15 mouse cellular contexts compared by ENCODE assay signal in genomic region chr16:27384893-27385603, GRCm38 (mm10). TPM values are rescaled to one million over a fixed set of nuclear protein-coding genes. Genes with fewer than 3 reads are reported as not detected.
DNase-seq lines count a peak whose midpoint lies in the region; ATAC-seq and TF ChIP-seq lines count a peak whose summit lies in the region.
"Had no signal": no experiment of that assay in that cellular context is flagged by ENCODE, and none has a peak within 500 bp of the region (broad histone marks: within the 10 kb centered on the region; RNA-seq: fewer than 3 reads in every experiment).

No protein-coding gene starts in this region.

- no peak overlapping the region for H3K4me2 ChIP-seq in heart, postnatal 0 days (ENCODE audit: low read depth, low read length)
- H3K4me2 ChIP-seq in CH12.LX (ENCODE audit: insufficient read depth, low read depth, poor library complexity, severe bottlenecking): peak overlapping the region; percentile 4; the same call in 1 of the 2 replicates
- H3K4me2 ChIP-seq: liver, embryonic 13.5 days had no signal

- H3K79me2 ChIP-seq in CH12.LX (replicated peaks; ENCODE audit: control insufficient read depth, extremely low read depth, insufficient read depth, poor library complexity, severe bottlenecking): peaks cover 12% of the 10 kb centered on the region

- no peak for TF ChIP-seq EP300 in heart, postnatal 0 days (IDR thresholded peaks at IDR 0.05; ENCODE audit: low read depth)
- TF ChIP-seq EP300 in CH12.LX (IDR thresholded peaks at IDR 0.05; ENCODE audit: low read length): peak; percentile 72

- H3K36me3 ChIP-seq in heart, postnatal 0 days (replicated peaks; ENCODE audit: control insufficient read depth, insufficient read depth, low read length): no peaks in the 10 kb centered on the region
- H3K36me3 ChIP-seq in CH12.LX (replicated peaks in 1 of 2; ENCODE audit: control insufficient read depth in 1 of 2, insufficient read depth in 1 of 2, low read length in 1 of 2): no peaks in the 10 kb centered on the region
- H3K36me3 ChIP-seq: liver, embryonic 13.5 days had no signal

- DNase-seq in heart, postnatal 0 days (ENCODE audit: low spot score): peak; percentile 6
- DNase-seq in heart, postnatal 4 days: no peak
- DNase-seq in 3T3-L1 (ENCODE audit: low read depth, low spot score) (peak; percentile 42), CH12.LX (ENCODE audit: extremely low read depth) (peak; percentile 49)
- peak; percentile 25 to 37 for DNase-seq in layer of hippocampus, postnatal 10 days (ENCODE audit: low spot score in 2 of 2)
- DNase-seq in yolk sac, embryonic 10.5 days (ENCODE audit: low spot score): no peak
- DNase-seq in lung, adult 2 months: no peak
- DNase-seq: embryo, embryonic 11 days; kidney, adult 11 months; liver, embryonic 13.5 days; lung, postnatal 4 days; thymus, postnatal 4 days had no signal

- no peak for TF ChIP-seq RAD21 in CH12.LX (IDR thresholded peaks at IDR 0.05; ENCODE audit: low read depth, low read length)

- peaks cover 5% of the 10 kb centered on the region; the same call in 1 of the 2 replicates for H3K4me1 ChIP-seq in heart, postnatal 0 days (ENCODE audit: control insufficient read depth, insufficient read depth)
- peaks cover 18 to 51% of the 10 kb centered on the region in 2 experiments for H3K4me1 ChIP-seq in CH12.LX (ENCODE audit: control insufficient read depth in 1 of 2, insufficient read depth in 2 of 2)
- H3K4me1 ChIP-seq in lung, adult 2 months (ENCODE audit: control insufficient read depth, insufficient read depth, low read length): no peaks in the 10 kb centered on the region; the same call in 1 of the 2 replicates

- no peak for ATAC-seq in heart, postnatal 0 days (ENCODE audit: insufficient read depth, low read depth)

- in situ Hi-C loops in CH12.LX (cut with MboI; ENCODE audit: low pct_ligation_motif_present, low pct_unique_long_range_greater_than_20kb, low sequenced_read_pairs): loop anchor here (5.0 kb wide), 1 partner anchor 38 kb away; no protein-coding TSS in a partner anchor

- no peak overlapping the region for H3K9ac ChIP-seq in heart, postnatal 0 days (replicated peaks; ENCODE audit: low read depth, low read length)
- H3K9ac ChIP-seq in CH12.LX (ENCODE audit: insufficient read depth, low read depth): peak overlapping the region; percentile 1; the same call in 1 of the 2 replicates
- H3K9ac ChIP-seq: liver, embryonic 13.5 days had no signal

- WGBS in heart, postnatal 0 days: 50% methylated on average over 4 of the region's 4 CpGs
- WGBS in lung, adult 2 months: 53% methylated on average over 4 of the region's 4 CpGs

- no peak overlapping the region for H3K27ac ChIP-seq in heart, postnatal 0 days (ENCODE audit: low read depth)
- no peak overlapping the region for H3K27ac ChIP-seq in CH12.LX (ENCODE audit: insufficient read depth, low read depth)
- H3K27ac ChIP-seq: liver, embryonic 13.5 days had no signal

- dilution Hi-C loops in CH12.LX (cut with MboI; ENCODE audit: extremely low pct_ligation_motif_present, extremely low pct_unique_long_range_greater_than_20kb, low sequenced_read_pairs): no loop called here

- TF ChIP-seq CTCF in heart, postnatal 0 days (IDR thresholded peaks at IDR 0.05; ENCODE audit: low read depth): no peak
- no peak for TF ChIP-seq CTCF in CH12.LX (conservative IDR thresholded peaks at IDR 0.05 in 1 of 2, IDR thresholded peaks at IDR 0.05 in 1 of 2; ENCODE audit: low read depth in 2 of 2, low read length in 2 of 2)
- no peak for TF ChIP-seq CTCF in lung, adult 2 months (IDR thresholded peaks at IDR 0.05; ENCODE audit: insufficient read depth, low read length)

- no peaks in the 10 kb centered on the region for H3K9me3 ChIP-seq in heart, postnatal 0 days (replicated peaks; ENCODE audit: control insufficient read depth, low read length)
- no peaks in the 10 kb centered on the region for H3K9me3 ChIP-seq in CH12.LX (replicated peaks; ENCODE audit: low read length)
- H3K9me3 ChIP-seq: liver, embryonic 13.5 days had no signal

- H3K27me3 ChIP-seq in heart, postnatal 0 days (ENCODE audit: control insufficient read depth, insufficient read depth, low read length): no peaks in the 10 kb centered on the region
- H3K27me3 ChIP-seq in CH12.LX (replicated peaks): no peaks in the 10 kb centered on the region
- H3K27me3 ChIP-seq: liver, embryonic 13.5 days had no signal

- no peak overlapping the region for H3K4me3 ChIP-seq in heart, postnatal 0 days (ENCODE audit: low read depth, low read length)
- no peak overlapping the region for H3K4me3 ChIP-seq in CH12.LX (replicated peaks in 1 of 3; ENCODE audit: low read depth in 2 of 3, low read length in 2 of 3, poor library complexity in 1 of 3)
- no peak overlapping the region for H3K4me3 ChIP-seq in lung, adult 2 months (replicated peaks; ENCODE audit: extremely low read depth, low read depth, low read length)
- H3K4me3 ChIP-seq: liver, embryonic 13.5 days had no signal

- TF ChIP-seq POLR2A in CH12.LX (IDR thresholded peaks at IDR 0.05; ENCODE audit: low read depth, low read length): no peak
- no peak for TF ChIP-seq POLR2A in lung, adult 2 months (IDR thresholded peaks at IDR 0.05; ENCODE audit: borderline replicate concordance, extremely low read depth, low read depth, low read length)

TF ChIP-seq in CH12.LX, 34 proteins besides CTCF, POLR2A, EP300 and RAD21:
- TF ChIP-seq MEF2A (IDR thresholded peaks at IDR 0.05; ENCODE audit: borderline replicate concordance, low read depth, low read length) (peak; percentile 17; the same call in 1 of the 2 replicates), BHLHE40 (IDR thresholded peaks at IDR 0.05; ENCODE audit: low read depth, low read length) (peak; percentile 4; the same call in 1 of the 2 replicates), NELFE (IDR thresholded peaks at IDR 0.05; ENCODE audit: low read depth, low read length) (no peak), IRF4 (IDR thresholded peaks at IDR 0.05; ENCODE audit: low read depth, low read length) (peak; percentile 65; the same call in 1 of the 2 replicates), TCF12 (IDR thresholded peaks at IDR 0.05; ENCODE audit: low read depth, low read length) (0 out of 2 replicates have a peak, but pooled peaks have one; percentile 6), MAX (IDR thresholded peaks at IDR 0.05; ENCODE audit: low read length) (peak; percentile 56), JUN (IDR thresholded peaks at IDR 0.05; ENCODE audit: insufficient read depth, low read depth, low read length) (peak; percentile 74; the same call in 1 of the 2 replicates), ZMIZ1 (IDR thresholded peaks at IDR 0.05; ENCODE audit: low read depth, low read length) (no peak), ETS1 (conservative IDR thresholded peaks at IDR 0.05; ENCODE audit: low read depth, low read length) (peak; percentile 48; the same call in 1 of the 2 replicates), JUND (conservative IDR thresholded peaks at IDR 0.05; ENCODE audit: low read depth, low read length) (peak; percentile 65), MAFK (IDR thresholded peaks at IDR 0.05; ENCODE audit: insufficient replicate concordance, low read length) (no peak)

RNA-seq across cellular contexts. Expression of gene Ccdc50, which starts 3.6 kb away (rescaled TPM):
- 18.6 and 18.8 TPM in 2 replicates for total RNA-seq in heart, postnatal 0 days (2014; rRNA removed; ENCODE audit: low replicate concordance)
- 20.9 and 21.6 TPM in 2 replicates for polyA plus RNA-seq in heart, postnatal 0 days (2015; fragmentation: Nextera tagmentation; extraction: Ambion mirVana)
- 10 to 100 TPM; 61.1 to 64.5 TPM for total RNA-seq in heart, postnatal 4 days (2021)
- total RNA-seq in CH12.LX (2012; rRNA removed): 188 and 203 TPM in 2 replicates
- 243 and 258 TPM in 2 replicates for total RNA-seq in CH12.LX (2014; rRNA removed)
- 261 and 307 TPM in 2 replicates for polyA plus RNA-seq in CH12.LX (2012; ENCODE audit: insufficient read length, low read depth)
- total RNA-seq in layer of hippocampus, postnatal 10 days (2021): 10 to 100 TPM; 81.1 to 94.3 TPM
- polyA plus RNA-seq in lung, adult 2 months (2012; rRNA removed): 15.6 and 16.4 TPM in 2 replicates

RNA-seq across cellular contexts. Expression of gene Uts2b, which starts 15.0 kb away (rescaled TPM):
- 8.9 TPM in 1 of 2 replicates, not detected in the other for total RNA-seq in heart, postnatal 0 days (2014; rRNA removed; ENCODE audit: low replicate concordance)
- 23.1 and 25.2 TPM in 2 replicates for polyA plus RNA-seq in heart, postnatal 0 days (2015; fragmentation: Nextera tagmentation; extraction: Ambion mirVana)
- 1 to 10 TPM; 4.1 to 4.9 TPM for total RNA-seq in heart, postnatal 4 days (2021)
- total RNA-seq in CH12.LX (2012; rRNA removed) (0.29 and 0.38 TPM in 2 replicates), CH12.LX (2014; rRNA removed) (0.51 TPM in 1 of 2 replicates, not detected in the other)
- not detected in 2 replicates for polyA plus RNA-seq in CH12.LX (2012; ENCODE audit: insufficient read length, low read depth)
- not detected for total RNA-seq in layer of hippocampus, postnatal 10 days (2021)
- not detected in 2 replicates for polyA plus RNA-seq in lung, adult 2 months (2012; rRNA removed)
- total RNA-seq: hematopoietic stem cell, adult 5-6 weeks; layer of hippocampus, postnatal 36 days; MEL had no signal
- polyA plus RNA-seq: liver, embryonic 13.5 days had no signal

Comparison
In these comparisons a context has a peak if more than half of its experiments do, and no peak if none do; other contexts are left out.
1. DNase-seq: peak in heart, postnatal 0 days (single experiment), 3T3-L1 (single experiment), CH12.LX (single experiment) and layer of hippocampus, postnatal 10 days (2 of 2); none in heart, postnatal 4 days (single experiment), yolk sac, embryonic 10.5 days (single experiment) and lung, adult 2 months (single experiment).